Mouse (Mus musculus): ENCODE results near the gene Hist2h4.
A peak's percentile ranks its signal among the peaks of the same experiment; 100 is the strongest.

The Hist2h4 gene

DNA sequence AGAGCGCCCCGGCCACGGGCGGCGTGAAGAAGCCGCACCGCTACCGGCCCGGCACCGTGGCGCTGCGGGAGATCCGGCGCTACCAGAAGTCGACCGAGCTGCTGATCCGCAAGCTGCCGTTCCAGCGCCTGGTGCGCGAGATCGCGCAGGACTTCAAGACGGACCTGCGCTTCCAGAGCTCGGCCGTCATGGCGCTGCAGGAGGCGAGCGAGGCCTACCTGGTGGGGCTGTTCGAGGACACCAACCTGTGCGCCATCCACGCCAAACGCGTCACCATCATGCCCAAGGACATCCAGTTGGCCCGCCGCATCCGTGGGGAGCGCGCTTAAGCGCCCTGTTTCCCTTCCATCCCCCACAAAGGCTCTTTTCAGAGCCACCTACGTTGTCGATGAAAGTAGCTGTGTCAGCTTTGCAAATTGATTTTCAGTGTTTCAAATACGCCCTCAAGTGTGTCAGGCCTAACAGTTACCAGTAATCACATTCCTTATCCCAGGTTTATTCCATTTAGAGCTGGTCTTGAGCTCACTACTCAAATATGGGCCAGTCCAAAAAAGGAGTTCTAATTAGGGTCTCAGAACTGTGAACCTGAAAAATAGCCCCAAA is 5.8 kb upstream of the Hist2h4 start:
- DNase-seq, result peak; percentile 71

DNA sequence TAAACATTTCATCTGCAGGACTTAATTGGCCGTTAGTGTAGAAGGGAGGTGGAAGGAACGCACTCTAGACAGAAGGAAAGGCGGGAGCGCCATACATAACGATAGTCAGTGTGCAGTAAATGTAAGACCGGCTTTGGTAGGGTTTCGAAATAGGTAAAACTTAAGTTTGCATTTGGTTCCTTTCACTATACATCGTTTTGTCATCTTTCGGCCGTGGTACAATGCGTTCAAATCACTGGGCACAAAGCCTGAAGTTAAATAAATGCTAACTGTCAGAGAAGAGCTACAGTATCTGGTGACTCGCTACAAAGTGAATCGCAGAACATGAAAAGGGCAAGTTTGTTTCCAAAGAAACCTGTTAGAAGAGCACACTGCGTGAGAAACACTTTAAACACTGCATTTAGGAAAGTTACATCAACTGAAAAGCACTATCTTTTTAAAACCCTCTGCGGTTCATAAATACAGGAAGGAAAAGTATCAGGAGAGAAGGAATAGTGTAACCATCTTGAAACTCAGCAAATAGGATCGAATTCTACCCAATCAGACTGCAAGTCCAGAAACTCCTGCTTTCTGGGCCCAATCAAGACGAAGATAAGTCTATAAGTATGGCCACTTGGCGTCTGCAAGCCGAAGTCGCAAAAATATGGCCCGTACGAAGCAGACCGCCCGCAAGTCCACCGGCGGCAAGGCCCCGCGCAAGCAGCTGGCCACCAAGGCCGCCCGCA is 5.1 kb upstream of the Hist2h4 start, which contains the start of gene Hist2h3b:
Gene Hist2h3b (plus strand): TSS at position 604 of the 725 bp plus-strand sequence.
- peak; percentile 87 for DNase-seq

GRCm38 (mm10) chr3:96267541-96267940 is 4.4 kb upstream of the Hist2h4 start:
- DNase-seq, result peak; percentile 41

DNA sequence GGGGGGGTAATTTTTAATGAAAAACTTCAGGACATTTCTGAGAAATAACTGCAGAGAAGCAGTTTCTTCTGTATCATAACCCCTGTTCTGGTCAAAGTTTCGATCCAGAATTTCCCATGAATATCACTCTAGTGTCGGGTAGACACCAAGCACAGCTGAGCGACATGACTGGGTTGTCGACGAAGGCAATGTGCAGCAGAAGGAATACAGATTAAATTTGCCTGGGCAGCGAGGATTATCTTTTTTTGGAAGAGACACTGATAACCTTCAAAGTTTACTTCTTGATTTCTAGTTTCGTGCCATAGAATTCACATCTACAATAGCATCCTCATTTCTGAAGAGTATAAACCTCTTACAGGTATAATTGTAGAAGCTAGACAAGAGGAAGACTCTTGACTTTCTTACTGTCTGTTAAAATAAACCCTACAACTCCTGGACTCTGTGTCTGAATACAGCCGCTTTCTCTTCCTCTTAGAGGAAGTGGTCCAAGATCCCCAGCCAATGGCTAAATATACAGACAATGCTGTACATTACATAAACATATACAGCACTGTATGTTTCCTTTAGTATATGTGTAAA is 3.1 kb upstream of the Hist2h4 start:
- DNase-seq, result no peak

DNA sequence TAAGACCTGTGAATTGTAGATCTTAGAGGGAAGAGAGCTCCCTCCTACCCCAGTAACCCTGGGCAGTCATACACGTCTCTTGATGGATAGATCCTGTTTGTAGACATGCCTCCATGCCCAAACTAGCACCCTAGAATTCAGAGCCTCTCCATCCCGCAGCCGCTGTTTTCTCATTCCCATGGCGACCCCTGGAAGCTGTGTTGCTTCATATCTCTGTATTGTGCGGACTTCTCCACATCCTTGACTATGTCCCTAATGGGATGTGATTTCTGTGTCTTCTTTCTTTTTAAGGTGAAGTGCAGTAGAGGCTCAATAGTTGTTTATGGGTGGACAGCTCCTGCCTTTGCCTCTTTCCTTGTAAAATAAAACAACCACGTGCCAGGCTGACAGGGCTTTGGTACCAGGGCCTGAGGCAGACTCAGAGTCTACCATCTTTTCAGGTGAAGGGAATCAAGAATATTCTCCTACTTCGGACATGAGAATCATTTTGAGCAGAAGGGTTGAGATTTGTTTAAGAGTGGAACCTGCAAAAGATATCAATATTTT is 1.4 kb upstream of the Hist2h4 start:
- peak; percentile 35 for DNase-seq

DNA sequence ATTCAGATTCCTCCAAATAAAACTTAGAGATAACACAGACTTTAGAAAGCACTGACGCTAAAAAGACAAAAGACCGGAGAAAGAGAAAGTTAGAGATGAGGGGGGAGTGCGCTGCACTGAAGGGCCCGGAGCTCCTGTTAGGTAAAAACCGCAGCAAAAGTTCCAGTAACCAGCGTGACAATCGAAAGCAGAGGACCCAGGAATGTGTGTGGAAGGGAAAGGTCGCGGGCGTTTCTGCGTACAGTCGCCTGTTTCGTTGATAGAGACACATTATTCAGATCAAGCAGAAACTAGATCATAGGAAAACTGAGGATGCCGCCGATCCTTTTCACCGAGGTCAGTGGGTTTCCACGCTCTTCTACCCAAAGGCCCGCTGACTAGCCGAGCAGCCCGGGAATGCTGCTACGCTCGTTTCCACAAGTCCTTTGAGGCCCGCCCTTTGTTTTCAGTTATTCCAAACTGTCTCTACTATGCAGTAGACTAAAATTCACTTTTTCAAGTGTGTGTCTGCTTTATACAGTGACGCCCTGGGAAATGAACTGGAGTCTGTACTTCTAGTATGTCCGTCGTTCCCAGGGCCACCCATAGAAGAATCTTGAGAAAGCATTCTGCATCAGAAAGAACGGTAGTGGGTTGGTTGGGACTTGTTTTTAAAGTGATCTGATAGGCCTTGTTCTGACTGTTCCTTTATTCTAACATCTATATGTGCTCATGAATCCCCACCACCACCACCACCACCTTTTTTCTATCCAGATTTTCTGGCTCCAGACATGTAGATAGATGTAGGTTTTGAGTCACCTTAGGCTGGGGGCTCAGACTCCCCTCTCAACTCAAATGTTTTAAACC is 670 bp upstream of the Hist2h4 start:
- no peak for DNase-seq

DNA sequence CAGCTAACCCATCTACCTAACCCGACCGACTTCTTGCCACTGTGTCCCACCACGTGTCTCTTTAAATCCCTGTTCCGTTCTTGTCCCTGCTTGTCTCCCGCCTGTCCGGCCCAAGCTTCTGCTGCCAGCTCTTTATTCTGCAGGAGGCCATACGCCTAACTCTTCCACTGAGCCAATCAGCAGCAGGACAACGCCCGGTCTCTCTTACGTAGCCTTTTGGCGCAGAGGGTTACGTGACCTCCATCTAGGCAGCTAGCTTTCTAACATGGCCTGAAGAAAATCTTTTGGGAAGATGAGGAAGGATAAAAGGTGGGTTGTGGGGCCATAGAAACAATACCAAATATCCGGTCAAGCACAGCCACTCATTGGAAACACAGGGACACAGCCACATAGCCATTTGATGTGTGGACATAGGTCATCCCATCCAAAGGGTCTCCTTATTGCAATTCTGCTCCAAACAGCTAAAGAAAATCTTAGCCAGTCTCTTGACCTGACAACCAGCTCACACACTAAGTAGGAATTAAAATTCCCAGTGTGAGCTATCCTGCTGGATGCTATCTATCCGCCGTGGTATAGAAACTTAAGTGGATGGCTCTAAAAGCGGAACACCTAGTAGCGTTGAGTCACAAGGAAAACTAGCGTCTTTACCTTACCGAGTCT is 765 bp downstream of the Hist2h4 start:
- DNase-seq, result peak; percentile 96

DNA sequence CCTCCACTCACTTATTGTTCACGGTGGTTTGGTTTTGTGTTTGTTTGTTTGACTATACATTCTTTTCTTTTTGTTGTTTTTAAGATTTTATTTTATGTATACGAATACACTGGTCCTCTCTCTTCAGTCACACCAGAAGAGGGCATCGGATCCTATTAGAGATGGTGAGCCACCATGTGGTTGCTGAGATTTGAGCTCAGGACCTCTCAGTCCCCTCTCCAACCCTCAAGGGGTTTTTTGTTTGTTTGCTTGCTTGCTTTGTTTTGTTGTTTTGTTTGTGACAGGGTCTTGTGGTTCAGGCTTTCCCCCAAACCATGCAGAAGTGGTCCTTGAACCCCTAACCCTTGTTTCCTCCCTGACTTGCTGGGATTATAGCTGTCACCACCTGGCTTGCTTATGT is 1.5 kb downstream of the Hist2h4 start:
- no peak for DNase-seq

- DNase-seq, result peak; percentile 43
Observed at GRCm38 (mm10) chr3:96260220-96260619, 2.9 kb downstream of the Hist2h4 start.

- DNase-seq, result no peak
Observed at GRCm38 (mm10) chr3:96257190-96257589, 5.9 kb downstream of the Hist2h4 start.

DNA sequence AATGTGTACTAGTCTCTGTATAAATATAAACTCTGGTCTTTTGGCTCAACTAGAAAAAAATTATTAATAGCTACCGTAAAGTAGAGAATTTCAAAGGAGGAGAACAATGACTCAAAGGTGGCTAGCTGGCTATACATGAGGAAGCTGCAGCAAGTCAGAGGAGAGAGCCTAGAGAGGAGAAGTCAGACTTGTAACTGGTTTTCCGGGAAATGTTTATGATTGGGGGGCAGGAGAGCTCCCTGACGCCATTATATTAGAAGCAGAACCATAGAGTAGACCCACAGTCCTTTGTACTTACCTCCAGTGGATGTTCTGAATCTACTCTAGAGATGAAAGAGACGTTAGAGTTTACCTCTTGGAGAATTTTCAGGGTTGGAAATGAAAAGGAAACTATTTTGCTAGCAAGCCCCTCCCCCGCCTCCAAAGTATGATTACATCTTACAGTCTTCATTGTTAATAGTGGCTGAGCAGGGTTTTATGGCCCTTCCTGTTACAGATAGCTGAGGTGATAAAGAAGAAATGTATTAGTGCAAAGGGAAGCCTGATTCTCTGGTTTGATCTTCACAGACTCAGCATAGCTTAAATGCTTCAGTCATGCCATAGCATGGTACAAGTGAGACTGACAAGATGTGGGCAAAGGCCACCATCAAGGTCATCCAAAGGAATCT is 7.1 kb downstream of the Hist2h4 start:
- no peak for DNase-seq

GRCm38 (mm10) chr3:96254683-96255355 is 8.3 kb downstream of the Hist2h4 start:
- DNase-seq, result no peak

DNA sequence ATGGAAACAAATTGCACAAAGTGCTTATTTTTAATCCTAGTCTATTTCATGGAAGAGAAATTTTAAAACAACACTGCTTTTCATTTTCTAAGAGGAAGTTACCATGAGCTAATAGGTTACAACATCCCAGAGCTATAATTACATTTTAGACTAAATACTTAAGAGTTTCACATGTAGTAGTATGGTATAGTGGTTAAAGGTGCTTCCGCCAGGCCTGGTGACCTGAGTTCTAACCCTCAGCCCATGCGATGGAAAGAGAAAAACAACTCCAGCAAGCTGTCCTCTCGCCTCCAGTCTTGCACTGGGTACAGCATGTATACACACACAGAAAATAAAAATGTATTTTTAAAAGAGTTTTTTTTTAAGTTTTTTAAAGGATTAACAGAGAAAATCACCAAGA is 11.3 kb downstream of the Hist2h4 start:
- no peak for DNase-seq

GRCm38 (mm10) chr3:96250890-96251289 is 12.2 kb downstream of the Hist2h4 start:
- DNase-seq, result no peak

DNA sequence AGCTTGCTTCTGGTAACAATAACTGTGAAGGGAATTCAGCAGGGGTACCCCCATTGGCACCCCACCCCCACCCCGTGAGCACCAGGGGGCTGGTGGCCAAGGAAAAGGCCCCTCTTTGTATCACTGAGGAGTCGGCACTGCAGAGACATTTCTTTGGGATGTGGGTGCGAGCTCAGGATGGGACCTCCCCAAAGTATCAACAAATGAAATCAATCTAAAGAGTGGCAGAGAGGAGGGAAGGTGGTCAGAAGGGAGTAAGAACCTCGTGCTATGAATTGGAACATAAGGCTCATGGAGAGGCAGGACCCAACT is 14.1 kb downstream of the Hist2h4 start:
- peak; percentile 39 for DNase-seq

DNA sequence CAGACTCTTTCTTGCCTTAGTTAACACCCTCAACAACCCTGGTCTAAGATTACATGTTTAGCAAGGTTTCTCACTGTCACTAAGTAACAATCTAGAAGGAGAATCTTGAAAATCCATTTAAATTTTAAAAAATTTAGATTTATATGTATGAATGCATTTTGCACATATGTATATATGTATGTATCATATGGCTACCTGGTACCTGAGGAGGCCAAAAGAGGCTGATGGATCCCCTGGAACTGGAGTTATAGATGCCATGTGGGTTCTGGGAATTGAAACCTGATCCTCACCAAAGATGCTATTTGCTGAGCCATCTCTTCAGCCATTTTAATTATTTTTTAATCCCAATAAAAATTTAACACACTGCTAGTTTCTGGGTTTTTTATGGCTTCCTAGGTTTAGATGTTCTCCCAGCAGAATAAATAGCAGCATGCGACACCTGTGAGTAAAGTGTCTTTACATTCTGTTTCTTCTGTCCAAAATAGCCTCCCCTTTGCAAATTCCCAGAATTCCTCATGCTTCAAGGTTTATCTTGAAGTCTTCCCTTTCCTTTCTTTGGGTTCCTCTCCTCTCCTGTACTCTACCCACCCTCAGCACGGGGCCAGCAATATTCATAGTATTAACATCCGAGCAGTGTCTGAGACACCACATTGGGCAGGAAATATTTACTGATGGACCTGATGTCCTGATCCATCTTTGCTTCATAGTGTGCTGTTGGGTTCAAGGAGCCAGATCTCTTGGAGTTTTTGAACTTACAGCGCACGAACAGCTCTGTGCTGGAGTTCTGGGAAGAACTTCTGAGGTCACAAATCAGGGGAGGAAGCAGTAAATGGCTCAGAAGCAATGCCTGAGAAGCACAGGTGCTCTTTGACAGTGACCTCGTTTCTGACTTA is 14.7 kb downstream of the Hist2h4 start:
- DNase-seq, result no peak

DNA sequence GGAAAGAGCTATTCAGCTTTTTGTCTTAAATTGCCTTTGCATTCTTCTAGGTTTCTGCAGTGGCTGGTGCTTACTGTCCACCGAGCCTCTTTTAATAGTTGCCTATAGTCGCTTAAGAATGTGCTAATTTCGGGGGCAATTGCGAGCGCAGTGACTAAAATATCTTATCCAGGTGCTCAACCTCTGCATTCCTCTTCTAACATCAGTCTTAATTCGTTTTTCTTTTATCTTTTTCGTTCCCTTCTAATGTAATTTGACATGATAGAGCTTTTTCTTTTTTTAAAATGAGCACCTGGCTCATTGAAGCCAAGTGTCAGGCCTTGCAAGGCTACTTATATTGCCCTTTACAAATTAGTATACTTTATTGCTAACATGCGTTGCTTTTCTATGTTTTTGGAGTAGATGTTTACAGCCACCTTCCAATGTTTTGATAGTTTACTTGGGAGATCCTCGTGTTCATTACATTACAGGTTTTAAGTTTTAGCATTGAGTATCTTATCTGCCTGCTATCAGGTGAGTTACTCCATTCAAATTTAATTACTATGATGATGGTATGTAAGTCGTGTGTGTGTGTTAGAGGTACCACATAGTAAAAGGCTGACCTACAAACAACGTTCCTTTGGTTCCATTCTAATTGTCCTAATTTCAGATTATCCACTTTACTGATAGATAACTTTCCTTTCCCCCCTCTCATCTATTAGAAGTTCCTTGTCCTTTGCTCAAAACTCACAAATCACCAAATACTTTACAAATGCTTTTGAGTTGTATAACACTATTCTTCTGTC is 15.6 kb downstream of the Hist2h4 start:
- DNase-seq, result peak; percentile 44

- DNase-seq, result peak; percentile 29
Observed at GRCm38 (mm10) chr3:96246427-96246856, 16.7 kb downstream of the Hist2h4 start, which contains the start of gene Hist2h3c1. Gene Hist2h3c1 (plus strand): TSS chr3:96246685.

GRCm38 (mm10) chr3:96246018-96246417 is 17.1 kb downstream of the Hist2h4 start:
- peak; percentile 34 for DNase-seq

Data from cerebellum, adult 9-11 months (tissue).